Mouse (Mus musculus): ENCODE results near the gene Nup98. TPM values are rescaled to one million over a fixed set of nuclear protein-coding genes. Genes with fewer than 3 reads are reported as not detected.

Nup98 gene
- polyA plus RNA-seq, 3 experiments from 2014 or later = 34.1 to 42.1 (median 39.1) TPM

DNA sequence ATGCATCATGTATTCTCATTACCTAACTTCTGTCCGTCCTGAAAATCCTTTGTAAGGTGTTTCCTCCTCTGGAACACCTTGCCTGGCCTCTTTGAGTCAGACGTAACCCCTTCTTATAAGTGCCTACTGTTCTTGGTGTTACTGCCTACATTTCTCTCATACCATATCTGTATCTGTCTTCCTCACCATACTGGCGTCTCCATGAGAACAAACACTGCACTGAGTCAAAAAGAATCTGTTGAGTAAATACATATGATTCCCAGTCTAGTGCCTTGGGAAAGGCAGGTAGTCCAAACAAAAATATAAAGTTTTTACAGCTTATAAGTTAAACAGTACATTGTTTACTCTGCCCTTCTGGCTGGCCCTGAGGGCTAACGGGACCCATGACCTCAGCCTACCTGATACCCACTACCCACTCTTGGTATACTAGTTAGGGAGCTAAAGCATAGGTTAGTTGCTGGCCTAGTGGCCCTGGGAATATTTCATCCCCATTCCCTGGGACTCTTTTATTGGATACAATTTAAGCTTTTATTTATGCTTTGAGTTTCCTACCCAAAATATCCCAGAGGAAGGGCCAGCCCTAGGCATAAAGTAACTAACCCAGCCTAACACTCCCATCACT is 18.2 kb upstream of the Nup98 start:
- ATAC-seq = no peak

DNA sequence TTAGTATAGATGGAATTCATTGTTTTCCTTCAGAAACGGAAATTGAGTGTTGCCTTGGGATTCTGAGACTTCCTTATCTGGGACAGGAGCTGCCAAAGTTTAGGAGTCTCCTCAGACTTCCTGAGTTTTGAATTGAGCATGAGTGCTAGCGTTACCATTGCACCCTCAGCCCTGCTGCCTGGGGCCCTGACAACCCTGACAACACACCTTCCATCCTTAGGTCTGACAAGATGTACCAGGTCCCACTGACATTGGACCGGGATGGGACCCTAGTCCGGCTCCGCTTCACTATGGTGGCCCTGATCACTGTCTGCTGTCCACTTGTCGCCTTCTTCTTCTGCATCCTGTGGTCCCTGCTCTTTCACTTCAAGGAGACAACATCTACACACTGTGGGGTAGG is 16.1 kb upstream of the Nup98 start:
- no peak for ATAC-seq

DNA sequence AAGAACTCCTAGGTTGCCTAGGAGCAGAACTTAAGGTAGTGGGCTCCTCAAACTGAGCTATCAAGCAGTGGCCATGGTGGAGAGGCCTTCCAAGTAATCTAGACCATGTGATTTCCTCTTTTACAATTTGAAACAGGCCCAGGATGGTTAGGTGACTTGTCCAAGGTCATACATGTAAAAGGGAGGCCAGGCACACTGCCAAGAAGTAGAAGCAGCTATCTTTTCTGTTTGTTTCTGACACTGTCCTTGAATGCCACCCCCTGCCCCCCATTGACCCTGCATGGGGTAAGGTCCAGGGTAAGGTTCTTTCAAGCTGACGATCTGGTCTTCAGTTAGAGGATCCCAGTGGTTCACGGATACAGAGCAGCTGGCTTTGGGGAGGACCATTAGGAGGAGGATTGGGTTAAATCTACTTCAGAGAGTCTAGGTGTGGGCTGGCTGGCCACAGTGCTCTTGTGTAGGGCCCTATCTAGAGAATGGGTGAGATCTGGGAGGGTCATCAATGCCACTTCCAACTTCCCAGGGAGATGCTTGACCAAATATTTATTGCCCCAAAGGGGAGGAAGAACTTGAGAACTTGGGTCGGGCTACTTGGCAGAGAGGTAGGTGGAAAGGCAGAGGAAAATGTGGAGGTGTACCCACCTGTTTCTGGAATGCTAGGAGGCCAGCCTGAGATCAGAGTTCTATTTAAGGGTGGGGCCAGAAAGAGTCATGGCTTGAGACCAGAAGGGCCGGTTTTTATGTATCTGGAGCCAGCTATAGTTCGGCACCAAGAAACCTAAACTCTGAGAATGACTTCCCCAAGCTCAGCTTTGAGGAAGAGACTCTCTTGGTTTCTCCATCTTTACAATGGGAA is 14.1 kb upstream of the Nup98 start:
- ATAC-seq = no peak

DNA sequence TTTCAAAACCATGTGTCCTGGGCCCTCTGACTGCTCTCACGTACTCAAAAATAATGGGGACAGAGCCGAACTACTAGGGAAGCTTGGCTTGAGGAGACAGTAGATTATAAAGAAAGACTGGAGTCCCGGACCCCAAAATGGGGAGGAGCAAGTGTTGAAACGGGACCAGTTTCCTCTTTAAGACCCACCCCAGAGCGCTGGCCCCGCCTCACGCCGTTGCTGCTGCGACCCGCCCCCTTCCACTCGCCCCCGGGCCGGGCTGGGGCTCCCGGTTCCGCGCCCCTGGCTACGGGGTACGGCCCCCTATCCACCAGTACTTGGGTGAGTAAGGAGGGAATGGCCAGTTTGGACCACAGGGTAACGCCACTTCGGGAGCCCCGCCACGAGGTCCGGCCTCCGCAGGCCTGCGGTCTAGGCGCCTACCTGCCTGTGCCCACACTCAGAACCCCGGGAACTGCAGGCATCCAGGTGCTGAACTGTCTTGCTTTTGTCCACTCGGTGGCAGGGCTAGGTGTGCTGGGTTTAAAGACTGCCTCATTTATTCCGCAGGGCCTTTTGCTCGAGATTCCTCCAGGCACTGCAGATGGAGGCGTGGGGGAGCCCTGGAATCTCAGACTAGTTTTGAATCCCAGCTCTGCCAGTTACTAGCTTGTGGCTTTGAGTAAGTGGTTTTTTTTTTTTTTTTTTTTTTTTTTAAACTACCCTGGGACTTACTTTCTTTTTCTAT is 13.0 kb upstream of the Nup98 start:
- ATAC-seq = peak; percentile 83

DNA sequence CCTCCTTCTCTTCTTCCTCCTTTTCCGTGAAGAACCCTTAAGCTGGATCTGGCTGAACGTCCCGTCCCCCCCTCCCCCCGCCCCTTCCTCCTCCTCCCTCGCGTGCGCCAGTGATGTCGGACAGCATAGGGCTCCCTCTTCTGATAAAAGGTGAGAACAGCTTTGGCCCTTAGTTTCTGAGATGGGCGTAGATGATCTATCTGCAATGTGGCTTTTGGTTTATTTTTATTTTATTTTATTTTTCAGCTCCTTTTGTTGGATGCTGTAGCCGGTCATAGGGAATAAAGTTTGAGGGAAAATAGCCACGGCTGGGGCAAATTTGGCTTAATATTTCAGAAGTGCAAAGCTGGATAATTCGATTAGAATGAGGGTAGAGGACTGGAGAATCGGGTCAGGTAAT is 12.4 kb upstream of the Nup98 start:
- ATAC-seq = peak; percentile 62

DNA sequence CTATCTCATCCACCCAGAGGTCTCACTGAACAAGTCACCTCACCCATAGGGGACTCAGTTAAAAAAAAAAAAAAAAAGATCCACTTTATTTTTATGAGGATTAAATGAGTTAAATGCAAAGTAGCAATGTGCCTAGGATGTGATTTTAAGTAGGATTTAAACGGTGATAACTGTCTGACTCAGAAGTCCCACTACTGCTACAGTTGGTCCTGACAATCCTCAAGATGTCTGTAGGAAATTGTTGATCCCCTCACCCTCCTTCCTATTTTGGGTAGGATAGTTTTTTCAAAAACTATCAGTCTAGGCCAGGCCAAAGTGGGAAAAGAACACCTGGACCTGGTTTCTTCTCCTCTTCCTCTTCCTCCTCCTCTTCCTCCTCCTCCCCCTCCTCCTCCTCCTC is 11.9 kb upstream of the Nup98 start:
- ATAC-seq = no peak

DNA sequence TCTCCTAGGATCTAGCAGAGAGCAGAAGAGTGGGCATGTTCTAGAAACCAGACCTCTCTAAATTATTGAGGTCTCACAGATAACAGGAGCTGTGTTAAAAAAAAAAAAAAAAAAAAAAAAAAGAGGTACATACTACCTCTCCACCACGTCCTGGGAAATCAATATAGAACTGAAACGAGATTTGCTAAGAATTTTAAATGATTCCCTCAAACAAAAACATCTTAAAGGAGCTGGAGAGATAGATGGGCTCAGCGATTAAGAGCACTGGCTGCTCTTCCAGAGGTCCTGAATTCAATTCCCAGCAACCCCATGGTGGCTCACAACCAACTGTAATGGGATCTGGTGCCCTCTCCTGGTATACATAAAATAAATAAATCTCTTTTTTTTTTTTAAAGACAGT is 1.1 kb upstream of the Nup98 start:
- ATAC-seq = no peak

DNA sequence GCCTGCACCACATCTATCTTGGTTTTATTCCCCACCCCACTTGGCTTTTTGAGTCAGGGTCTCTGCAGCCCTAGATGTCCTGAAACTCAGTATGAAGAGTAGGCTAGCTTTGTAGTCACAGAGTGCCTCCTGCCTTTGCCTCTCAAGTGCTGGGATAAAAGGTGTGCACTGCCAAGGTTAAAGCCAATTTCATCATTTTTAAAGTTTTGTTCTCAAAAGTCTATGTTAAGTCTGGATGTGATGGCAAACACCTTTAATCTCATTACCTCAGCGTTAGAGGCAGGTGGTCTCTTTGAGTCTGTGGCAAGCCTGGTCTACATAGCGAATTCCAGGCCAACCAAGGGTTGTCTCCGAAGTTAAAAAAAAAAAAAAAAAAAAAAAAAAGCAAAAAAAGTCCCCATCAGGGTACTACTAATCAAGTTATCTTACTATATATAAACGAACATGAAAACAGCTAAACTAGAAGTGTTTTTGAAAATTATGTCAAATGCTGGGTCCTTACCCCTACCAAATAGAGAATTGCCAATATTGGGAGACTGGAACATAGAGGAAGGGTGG is 1.1 kb downstream of the Nup98 start:
- no peak for ATAC-seq

DNA sequence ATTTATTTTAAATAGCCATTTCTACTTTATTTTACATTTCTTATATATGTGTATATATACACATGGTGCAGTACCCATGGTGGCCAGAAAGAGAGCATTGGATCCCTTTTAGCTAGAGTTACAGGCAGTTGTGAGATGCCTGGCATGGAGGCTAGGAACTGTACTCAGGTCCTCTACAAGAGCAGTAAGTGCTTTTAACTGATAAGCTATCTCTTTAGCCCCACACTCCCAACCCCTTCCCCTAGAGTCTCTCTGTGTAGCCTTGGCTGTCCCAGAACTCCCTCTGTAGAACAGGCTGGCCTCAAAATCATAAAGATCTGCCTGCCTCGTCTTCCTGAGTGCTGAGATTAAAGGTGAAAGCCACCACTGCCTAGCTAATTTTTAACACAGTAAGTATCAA is 4.3 kb downstream of the Nup98 start:
- ATAC-seq = no peak

DNA sequence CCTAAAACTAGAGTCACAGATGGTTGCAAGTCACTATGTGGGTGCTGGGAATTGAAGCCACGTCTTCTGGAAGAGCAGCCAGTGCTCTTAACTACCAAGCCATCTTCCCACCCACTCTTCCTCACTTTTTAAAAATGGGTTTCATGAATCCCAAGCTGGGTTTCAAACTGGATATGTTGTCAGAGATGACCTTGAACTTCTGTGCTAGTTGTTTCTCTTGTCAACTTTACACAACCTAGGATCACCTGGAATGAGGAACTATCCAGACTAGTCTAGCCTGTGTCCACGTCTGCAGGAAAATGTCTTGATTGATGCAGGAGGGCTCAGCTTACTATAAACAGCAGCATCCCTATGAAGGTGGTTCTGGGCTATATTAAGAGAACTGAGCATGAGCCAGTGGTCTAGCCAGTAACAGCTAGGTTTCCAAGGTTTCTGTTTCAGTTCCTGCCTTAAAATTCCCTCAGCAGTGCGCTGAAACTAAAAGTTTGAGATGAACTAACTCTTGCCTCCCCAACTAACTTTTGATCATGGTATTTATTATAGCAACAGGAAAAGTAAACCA is 5.6 kb downstream of the Nup98 start:
- ATAC-seq = no peak

DNA sequence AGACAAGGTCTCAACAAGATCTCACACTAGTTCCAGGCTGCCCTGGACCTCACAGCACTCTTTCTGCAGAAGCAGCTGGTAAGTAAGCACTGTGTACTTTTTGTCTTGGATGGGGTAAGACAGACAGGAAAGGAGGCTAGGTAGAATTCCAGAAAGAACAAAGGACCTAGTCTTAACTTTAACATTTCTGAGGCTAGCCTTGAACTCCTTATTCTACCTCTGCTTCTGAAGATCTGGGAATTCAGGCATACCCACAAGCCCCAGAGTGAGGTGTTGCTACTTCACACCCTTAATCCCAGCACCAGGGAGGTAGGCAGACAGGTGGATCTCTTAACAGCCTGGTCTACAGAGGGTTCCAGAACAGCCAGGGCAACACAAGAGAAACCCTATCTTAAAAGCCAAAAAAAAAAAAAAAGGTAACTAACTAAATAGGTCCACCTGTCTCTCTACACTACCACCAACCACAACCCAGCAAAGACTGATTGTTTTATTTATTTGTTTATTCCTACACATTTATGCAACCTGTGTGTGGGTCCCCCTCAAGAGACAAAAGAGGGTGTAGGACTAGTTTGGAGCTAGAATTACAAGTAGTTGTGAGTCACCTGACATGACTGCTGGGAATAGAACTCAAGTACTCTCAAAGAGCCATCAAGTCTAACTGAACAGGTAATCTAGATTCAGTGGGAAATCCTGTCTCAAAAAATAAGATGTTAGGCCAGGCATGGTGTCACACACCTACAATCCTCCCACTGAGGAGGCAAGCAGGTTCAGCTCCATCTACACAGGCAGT is 8.8 kb downstream of the Nup98 start:
- no peak for ATAC-seq

DNA sequence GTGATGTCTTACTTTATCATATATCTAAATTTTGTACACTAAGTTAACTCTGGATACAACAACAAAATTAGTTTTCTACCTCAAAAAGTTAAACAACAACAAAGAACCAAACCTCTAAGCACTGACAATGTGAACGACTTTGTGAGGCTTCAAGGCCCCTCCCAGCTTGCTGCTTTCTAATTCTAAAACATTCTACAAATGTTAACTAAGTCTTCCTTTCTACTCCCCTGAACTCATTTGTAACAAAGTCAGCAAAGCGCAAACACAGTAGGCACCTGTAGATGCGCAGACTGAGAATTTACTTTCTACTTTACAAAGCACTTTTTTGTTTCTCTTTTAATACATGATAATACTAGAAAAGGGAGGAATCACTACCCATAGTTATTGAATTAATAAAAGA is 9.4 kb downstream of the Nup98 start:
- ATAC-seq = no peak

DNA sequence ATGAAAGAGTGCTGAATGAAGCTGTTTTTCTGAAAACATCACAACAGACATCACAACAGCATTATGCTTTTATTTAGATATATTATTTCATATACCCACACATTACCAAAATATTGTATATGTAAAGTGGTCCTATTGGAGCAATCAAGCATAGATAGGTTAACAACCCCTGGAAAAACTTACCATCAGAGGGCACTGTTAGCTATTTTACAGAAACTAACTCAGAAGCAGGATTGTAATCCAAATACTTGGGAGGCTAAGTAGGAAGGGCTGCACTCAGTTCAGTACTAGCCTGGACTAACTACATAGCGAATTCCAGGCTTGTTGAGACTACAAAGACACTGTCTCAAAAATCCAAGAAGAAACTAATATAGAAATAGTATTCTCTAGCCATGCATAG is 17.6 kb downstream of the Nup98 start:
- ATAC-seq = no peak

DNA sequence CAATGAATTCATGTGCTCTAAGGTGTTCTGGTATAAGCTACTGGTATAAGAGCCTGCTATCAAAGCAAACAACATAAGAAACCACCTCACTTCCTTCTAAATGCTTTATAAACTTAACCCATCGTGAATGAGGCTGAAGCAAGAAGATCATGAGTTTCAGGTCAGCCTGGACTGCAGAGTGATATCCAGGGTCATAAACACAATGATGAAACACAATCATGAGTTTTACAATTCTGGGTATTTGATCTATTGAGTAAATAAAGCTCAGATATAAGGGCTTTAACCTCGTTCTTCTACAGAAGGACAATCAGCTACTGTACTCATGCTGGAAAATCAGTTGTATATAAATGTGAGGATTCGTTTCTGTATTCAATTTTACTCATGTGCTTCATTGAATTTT is 26.1 kb downstream of the Nup98 start:
- no peak for ATAC-seq

DNA sequence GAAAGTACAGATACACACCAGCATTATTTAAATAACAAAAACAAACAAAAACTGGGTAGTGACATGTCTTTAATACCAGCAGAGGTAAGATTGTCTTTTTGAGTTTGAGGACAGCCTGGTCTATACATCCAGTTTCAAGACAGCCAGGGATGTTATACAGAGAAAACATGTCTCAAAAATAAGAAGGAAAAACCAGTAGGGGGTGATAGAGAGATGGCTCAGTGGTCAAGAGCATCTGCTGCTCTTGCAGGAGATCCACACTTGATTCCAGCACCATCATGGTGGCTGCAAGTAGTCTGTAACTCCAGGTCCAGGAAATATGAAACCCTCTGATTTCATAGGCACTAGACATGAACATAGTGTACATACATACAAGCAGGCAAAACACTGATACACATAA is 39.7 kb downstream of the Nup98 start:
- no peak for ATAC-seq

DNA sequence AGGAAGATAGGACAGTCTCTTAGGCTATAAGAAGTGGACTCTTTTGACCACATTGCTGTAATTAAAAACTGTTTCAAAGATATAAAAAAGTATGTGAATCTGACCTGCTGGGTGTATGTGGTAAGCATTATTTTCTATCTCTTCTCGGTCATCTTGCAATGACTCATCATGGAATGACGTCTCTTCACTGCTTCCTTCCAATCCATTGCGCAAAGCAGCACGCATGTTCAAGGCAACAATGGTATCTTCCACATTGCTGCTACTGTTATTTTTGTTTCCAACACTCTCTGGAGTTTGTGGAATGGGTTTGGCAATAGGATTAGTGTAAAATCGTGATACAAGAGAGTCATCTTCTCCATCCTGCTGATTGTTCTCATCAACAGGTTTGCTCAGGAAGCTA is 56.3 kb downstream of the Nup98 start:
- no peak for ATAC-seq

DNA sequence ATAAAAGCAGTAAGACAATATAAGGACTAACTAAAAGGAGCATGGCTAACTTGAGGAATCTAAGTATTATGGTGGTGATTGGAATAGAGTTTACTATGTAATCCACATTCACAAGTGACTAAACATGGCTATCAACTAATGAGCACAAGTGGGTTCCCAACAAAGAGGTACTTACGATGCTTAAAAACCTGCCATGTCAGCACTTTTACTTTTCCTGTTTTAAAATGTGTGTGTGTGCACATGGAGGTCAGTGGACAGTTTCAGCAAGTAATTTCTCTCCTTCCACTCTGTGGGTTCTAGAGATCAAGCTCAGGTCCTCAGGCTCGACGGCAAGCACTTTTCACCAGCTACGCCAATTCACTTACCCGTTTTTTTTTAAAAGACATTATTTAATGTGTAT is 72.1 kb downstream of the Nup98 start:
- no peak for ATAC-seq

DNA sequence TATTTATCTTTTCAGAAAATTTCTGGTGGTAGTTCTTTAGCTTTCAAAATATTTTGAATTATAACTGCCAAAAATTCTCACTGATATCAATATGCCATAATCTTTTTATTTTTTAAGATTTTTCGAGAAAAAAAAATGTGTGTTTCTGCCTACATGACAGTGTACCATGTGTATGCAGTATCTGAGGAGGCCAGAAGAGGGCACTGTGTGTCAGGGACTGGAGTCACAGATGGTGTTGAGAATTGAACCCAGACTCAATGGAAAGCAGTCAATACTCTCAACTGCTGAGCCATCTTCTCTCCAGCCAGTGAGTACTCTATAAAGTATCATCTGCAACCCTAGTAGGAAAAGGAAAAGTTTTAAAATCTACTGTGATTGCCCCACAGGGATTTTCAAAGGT is 72.5 kb downstream of the Nup98 start:
- ATAC-seq = no peak

DNA sequence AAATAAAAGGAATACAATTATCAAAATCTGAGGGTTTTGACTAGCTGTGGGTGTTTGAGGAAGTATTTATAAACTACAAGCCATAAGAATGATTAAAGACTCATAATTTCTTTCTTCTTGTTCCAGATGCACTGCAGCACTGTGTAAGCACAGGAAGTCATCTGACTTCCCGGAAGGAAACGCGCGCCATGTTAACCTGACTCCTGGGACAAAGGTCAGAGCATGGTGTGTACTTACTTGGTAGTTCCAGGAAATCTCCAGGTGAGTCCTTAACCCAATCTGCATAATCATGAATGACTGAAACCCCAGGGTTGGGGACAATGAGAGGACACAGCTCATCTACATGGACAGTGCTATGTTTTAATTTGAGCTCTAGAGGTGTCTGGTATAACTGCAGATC is 77.6 kb downstream of the Nup98 start:
- no peak for ATAC-seq

DNA sequence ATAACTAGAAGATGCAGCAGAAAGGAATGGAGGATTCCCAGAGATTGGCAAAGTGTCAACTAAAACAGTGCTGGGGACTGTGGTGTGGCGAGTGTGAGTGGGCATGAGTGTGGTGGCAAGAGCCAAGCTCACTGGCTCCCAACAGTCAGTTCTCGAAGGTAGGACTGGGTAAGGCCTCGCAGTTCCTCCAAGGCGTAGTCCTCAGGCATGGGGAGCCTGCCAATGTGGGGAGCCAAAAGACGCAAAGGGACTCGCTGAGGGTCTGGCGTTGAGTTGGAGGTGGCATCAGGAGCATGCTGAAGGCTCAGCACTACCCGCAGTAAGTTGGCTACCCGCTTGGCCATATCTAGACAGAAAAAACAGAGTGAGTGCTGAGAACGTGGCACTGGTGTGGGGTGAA is 89.7 kb downstream of the Nup98 start:
- ATAC-seq = no peak

DNA sequence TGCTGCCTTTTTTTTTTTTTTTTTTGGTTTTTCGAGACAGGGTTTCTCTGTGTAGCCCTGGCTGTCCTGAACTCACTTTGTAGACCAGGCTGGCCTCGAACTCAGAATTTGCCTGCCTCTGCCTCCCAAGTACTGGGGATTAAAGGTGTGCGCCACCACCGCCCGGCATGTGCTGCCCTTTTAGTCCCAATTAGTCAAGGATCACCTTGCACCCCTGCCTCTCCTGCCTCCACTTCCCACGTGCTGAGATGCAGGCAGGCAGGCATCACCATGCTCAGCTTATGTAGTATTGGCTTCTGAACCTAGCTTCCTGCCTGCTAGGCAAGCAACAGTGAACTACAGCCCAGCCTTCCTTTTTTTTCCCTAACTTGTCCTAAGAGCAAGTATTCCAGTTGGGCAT is 92.6 kb downstream of the Nup98 start:
- ATAC-seq = no peak

DNA sequence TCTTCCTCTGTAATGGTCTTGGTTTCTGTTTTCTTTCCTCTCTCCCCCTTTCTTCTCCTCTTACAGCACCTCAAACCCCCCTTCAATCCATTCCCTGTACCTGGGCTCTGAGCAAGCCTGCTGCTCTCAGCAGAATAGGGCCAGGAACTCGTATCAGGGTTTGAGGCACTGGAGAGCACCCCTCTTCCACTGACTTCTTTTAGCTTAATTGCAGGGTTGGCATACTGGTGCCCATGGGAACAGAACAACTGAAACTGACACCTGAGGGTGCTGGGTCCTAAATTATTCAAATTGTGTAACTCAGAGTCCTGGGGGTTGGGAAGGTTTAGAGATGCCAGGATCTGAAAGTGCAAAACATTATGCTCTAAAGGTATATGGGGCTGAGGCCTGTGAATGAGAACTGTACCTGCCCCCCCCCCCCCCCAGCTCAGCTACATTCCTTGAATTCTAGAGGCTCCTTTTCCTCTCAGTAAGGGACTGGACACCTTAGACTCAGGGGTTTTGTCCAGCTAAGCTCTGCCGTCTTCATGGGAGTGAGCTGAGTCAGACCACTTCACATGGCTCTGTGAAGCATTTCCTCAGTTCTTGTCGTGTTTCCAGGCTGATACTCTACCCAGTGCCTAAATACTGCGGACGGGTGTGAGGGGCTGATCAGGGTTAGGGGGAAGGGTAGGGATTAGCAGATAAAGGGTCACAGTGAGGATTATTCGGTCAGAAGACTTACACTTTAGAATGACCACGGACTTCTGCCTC is 93.2 kb downstream of the Nup98 start, which contains the start of gene Chrna10:
Gene Chrna10, minus strand, starts transcription at position 250 of the 753 bp plus-strand sequence.
- no peak for ATAC-seq
